Mouse (Mus musculus) v-Abl transformed pro-B cells (cell line): ENCODE measurements around the gene Fam71b.

Experiments used
- in situ Hi-C, 2 experiments: fragments of 400-800 bp; cut with MboI; formaldehyde crosslinking; loops; one replicate each; pipeline ENCODE4 v1.15.1; 2025; ENCODE audit not compliant: unreplicated experiment in 2 of 2

Fam71b gene

GRCm38 (mm10) chr11:46396167-46396859 is at the start of gene Fam71b:
Gene Fam71b (plus strand): TSS chr11:46396559.
- in situ Hi-C loops: no loop called here

- in situ Hi-C loops: no loop called here
Measured at GRCm38 (mm10) chr11:46347756-46348155, 48.6 kb upstream of the Fam71b start.

DNA sequence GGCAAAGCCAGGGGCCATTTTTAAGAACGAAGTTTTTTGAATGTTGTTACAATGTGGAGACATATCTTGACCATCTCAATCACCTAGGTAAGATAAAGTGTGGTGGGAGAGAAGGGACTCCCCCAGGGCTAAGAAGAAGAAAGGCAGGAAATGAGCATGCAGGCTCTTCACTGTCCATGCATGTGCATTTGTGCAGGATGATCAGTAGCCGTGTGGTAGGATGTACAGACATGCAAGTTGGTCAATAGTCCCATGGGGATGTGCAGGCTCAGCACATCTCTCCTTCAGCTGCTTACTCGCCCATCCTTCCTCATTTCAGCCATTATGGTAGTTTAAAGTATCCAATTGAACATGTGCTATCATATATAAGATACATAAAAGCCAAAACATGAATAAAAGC is 47.9 kb upstream of the Fam71b start:
- in situ Hi-C loops: no loop called here

DNA sequence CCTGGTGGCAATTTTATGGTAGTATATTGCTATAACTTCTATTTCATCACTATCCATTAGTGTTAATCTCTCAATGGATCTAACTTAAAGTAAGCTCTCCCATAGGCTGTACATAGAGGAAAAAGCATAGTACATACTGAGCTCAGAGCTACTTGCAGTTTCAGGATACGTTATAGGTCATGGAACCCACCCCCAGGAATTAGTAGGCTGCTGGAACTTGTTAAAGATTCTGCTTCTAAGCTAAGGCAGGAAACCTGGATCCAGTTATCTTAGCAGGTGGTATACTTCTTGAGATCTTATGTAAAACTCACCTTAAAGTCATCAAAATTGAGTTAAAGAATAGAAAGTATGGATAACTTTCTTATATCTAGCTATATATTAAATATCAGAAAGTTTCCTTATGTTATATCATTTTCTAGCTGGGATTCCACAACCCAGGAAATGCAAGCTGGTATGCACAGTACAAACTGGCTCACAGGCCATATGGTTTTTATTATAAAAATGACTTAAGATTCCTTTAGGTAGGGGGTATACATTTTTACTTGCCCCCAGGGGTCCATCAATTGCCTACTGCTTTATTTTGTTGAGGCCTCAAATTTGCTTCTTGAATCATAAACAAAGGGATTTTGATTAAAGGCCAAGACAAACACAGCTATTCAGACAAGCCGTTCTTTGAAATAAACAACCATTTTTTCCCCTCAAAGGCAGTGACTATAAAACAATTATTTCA is 46.5 kb upstream of the Fam71b start:
- in situ Hi-C loops: no loop called here

DNA sequence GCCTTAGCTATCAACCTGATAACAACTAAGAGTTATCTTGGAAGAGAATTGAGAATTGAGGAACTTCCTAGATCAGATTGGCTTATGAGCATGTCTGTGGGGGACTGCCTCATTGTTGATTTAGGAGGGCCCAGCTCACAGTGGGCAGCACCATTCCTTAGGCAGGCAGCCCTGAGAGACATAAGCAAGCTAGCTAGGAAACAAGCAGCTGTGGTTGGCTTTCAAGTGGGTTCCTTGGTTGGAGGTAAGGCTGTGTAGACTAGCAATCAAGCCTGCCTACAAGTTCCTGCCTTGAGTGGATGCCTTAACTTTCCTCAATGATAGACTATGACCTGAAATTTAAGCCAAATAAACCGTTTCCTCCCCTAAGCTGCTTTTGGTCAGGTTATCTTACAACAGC is 38.0 kb upstream of the Fam71b start:
- in situ Hi-C loops: no loop called here

- in situ Hi-C loops: no loop called here
Measured at GRCm38 (mm10) chr11:46360991-46361665, 35.2 kb upstream of the Fam71b start.

GRCm38 (mm10) chr11:46362061-46363022 is 34.0 kb upstream of the Fam71b start:
- in situ Hi-C loops: no loop called here

GRCm38 (mm10) chr11:46363864-46364263 is 32.5 kb upstream of the Fam71b start:
- in situ Hi-C loops: no loop called here

- in situ Hi-C loops: no loop called here
Measured at GRCm38 (mm10) chr11:46365744-46366143, 30.6 kb upstream of the Fam71b start.

DNA sequence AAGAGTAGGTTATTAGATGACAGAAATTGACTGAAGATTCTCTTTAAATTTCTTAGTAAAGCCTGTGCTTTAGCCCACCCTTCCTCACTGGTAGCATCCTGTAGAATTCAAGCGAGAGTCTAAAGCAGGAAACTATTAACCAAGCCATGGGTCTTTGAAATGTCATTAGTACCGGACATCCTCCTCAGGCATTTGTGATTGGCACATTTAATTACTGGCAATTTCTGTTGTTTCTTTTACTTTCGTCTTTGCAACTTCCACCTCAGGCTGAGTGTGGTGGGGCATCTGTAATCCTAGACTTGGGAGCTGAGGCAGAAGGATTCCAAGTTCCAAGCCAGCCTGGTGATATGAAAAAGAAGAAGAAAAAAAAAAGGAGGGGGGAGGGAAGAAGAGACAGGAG is 30.0 kb upstream of the Fam71b start:
- in situ Hi-C loops: no loop called here

GRCm38 (mm10) chr11:46370457-46370856 is 25.9 kb upstream of the Fam71b start:
- in situ Hi-C loops: no loop called here

DNA sequence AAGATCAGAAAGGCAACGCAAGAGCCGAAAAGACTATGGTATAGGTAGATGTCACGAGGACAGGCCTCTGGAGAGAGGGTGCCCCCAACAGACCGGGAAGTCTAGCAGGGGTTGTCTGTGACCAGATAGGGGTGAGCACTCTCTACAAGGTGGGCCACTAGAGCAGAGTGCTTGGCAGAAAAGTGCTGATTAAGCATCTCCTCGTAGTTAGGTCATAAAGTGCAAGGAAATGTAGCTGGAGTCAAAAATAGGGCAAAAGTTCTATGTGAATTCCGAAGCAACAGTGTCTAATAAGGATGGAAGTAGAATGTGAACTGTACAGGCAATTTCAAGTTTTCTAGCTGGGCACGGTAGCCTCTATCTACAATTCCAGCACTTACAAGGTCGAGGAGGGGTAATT is 25.1 kb upstream of the Fam71b start:
- in situ Hi-C loops: no loop called here

DNA sequence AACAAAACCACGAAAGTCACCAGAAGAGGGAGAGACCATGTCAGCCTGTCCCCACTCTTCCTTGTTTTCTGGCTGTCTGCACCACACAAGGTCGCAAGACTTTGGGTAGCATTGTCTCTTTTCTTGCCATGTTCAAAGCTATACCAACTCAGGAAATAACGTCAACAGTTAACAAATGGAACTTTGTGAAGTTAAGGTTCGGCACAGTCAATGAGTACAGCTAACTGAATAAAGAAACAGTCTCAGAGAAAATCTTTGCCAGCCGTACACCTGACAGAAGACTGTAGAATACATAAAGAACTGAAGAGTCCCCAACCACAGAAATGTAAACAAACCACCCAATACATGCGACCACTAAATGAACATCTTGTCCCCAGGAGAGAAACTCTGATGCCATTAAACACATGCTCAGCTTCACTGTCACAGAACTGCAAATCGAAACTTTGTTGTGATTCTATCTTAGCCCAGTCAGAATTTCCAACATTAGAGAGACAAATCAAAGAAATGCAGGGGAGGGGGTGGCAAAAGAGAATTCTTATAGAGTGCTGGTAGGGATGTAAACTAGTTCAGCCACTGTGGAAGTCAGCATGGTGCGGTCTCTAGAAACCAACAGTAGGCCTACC is 23.9 kb upstream of the Fam71b start:
- in situ Hi-C loops: no loop called here

DNA sequence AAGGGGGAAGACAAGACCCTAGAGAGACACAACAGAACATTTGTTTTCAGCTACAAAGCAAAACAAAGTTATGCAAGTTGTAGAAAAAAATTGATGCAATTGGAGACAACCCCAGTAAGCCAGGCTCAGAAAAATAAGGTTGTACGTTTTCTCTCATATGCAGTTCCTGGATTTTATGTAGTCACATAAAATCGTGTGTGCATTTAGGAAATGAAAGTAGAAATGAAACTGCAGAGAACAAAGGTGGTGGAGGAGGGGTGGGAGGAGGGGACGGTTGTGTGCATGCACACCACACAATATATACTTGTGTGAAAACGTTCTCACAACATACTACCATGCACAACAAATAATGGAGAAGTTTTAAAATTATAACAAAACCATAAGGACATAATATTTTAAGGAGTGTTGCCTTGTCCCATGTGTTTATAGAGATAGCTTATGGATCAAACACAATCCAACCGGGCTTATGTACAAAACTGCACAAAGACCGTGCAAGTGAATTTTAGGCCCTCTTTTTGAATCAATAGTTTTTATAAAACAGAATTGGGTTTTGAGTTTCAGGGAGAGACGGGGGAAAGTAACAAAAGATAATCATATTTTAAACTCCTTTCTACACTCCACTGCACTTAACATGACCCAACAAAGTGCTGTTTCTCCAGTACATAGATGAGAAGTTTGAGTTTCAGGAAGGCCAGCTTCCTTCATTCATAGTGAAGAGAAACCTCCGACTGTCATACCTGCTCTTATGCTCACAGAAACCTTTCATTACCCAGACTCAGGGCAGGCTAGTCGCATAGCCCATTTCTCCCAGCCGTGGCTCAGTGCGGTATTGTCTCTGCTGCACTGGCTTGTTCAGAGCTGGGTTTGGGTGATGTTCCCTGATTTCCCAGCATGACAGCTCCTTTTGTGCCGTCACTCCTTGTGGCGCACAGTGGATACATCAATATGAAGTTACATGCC is 23.0 kb upstream of the Fam71b start:
- in situ Hi-C loops: no loop called here

- in situ Hi-C loops: no loop called here
Measured at GRCm38 (mm10) chr11:46375015-46375414, 21.3 kb upstream of the Fam71b start.

DNA sequence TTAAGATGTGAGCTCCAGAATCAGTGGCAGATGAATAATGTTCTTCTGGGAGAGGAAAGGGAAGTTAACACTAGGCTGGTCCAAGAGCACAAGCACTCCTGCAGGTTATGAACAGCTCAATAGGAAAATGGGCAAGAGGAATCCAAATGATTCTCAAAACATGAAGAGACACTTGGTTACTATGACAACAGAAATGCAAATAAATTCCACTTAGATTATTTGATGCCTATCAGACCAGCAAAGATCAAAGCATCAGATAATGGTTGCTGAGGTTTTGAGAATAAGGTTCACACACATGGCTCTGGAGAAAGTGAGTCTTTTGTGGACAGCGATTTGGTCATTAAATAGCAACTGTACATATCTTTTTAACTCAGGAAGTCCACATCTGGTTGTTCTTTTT is 19.0 kb upstream of the Fam71b start:
- in situ Hi-C loops: no loop called here

- in situ Hi-C loops: no loop called here
Measured at GRCm38 (mm10) chr11:46377819-46378782, 18.3 kb upstream of the Fam71b start.

DNA sequence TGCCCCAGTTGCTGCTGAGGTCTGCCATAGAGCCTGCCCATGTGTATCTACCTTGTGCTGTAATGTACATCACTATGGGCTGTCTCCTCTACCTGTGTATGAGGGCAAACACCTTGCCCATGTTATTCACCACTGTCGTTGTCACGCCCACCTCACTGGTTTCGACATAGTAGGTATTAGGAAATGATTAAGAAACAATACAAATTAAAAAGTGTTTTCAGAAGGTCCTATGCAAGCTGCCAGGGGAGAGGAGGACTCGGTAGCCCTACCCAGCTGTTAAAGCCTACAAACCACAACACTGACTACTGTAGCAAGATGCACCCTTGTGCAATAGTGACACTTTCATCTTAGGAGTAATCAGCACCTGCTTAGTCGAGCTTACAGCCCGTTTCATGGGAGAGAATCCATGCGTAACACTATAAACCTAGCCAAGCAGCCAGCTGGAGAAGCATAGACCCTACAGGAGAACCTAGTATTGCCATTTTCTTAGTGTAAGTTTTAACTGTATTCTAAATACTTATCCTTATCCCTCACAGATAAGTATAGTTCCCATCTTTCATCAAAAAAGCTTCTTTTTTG is 16.2 kb upstream of the Fam71b start:
- in situ Hi-C loops: no loop called here
